Comparison of ENCODE assay signal across 8 mouse cellular contexts in the genomic region with DNA sequence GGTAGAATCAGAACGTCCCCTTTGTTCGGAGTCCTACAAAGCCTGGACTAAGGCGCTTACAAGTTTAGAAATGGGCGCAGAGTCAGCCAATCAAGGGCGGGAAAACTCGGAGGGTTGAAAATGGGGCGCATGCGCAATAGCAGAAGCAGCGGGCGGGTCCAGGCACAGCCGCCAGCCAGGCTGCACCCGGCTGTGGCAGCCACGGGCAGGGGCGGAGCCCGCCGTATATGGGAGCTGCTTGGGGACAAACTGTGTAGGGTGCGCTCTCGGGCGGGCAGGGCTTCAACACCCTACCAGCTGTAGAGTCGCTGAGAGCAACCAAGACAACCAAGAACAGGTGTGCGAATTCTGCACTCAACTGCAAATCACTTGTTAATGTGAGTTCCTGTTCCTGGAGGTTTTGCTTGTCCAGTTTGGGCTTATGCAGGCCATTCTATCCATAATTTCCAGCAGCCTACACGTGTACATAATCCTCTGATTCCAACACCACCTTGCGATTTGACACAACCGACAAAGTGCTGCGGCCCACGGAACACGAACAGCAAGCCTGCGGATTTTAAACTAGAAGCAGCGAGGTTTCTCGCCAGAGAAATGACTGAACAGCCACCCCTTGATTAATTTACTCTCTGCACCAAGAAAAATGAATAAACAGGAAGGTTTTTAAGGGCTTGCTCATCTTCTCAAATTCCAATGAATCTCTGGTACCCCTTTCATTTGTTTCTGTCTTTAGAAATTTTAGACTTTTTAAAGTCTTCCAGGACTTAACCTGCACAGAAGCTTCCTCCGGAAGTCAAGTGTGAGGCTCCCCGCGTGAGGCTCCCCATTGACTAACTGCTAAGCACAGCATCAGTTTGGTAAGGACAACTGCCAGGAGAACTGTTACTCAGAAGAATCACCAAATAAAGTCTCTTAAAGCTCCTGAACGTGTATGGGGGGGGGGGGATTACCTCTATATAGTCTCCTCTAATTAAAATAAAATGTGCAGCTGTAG. TPM values are rescaled to one million over a fixed set of nuclear protein-coding genes. Genes with fewer than 3 reads are reported as not detected.
DNase-seq lines count a peak whose midpoint lies in the region; ATAC-seq and TF ChIP-seq lines count a peak whose summit lies in the region.

No protein-coding gene starts in this region.

- in situ Hi-C loops in ES-E14 (cut with MboI; ENCODE audit: low sequenced_read_pairs in 2 of 2, unreplicated experiment in 2 of 2), result no loop called here

- intact Hi-C loops in heart, postnatal 36 days (cut with DNase I), result no loop called here

- H3K36me3 ChIP-seq in ES-E14 (ENCODE audit: control insufficient read depth, insufficient read depth, low read length, poor library complexity, severe bottlenecking), result no peaks in the 10 kb centered on the region
- no peaks in the 10 kb centered on the region for H3K36me3 ChIP-seq in forebrain, embryonic 16.5 days (ENCODE audit: control insufficient read depth, insufficient read depth)
- no peaks in the 10 kb centered on the region for H3K36me3 ChIP-seq in lung, embryonic 14.5 days (ENCODE audit: insufficient read depth)
- no peaks in the 10 kb centered on the region for H3K36me3 ChIP-seq in thymus, adult 2 months (ENCODE audit: control insufficient read depth, insufficient read depth, low read length)

- peak; percentile 98 for ATAC-seq in forebrain, embryonic 16.5 days
- peak; percentile 97 for ATAC-seq in lung, embryonic 14.5 days (ENCODE audit: insufficient read depth)

- H3K4me2 ChIP-seq in forebrain, embryonic 16.5 days (ENCODE audit: low read length), result peak overlapping the region; percentile 88
- H3K4me2 ChIP-seq in lung, embryonic 14.5 days, result peak overlapping the region; percentile 64

- TF ChIP-seq POLR2A in olfactory bulb, adult 2 months (IDR thresholded peaks at IDR 0.05; ENCODE audit: insufficient read depth, low read depth, low read length), result no peak; the same call in 1 of the 2 replicates
- TF ChIP-seq POLR2A in thymus, adult 2 months (IDR thresholded peaks at IDR 0.05; ENCODE audit: control insufficient read depth, extremely low read depth, insufficient read depth, low read length, poor library complexity), result peak; percentile 61; the same call in 1 of the 2 replicates

- no peaks in the 10 kb centered on the region for H3K9me3 ChIP-seq in ES-E14 (ENCODE audit: control insufficient read depth, insufficient read depth, low read depth, low read length)
- no peaks in the 10 kb centered on the region for H3K9me3 ChIP-seq in forebrain, embryonic 16.5 days (ENCODE audit: control insufficient read depth, low read length)
- H3K9me3 ChIP-seq in lung, embryonic 14.5 days (ENCODE audit: low read depth, low read length), result no peaks in the 10 kb centered on the region

- H3K27me3 ChIP-seq in forebrain, embryonic 16.5 days (replicated peaks; ENCODE audit: control insufficient read depth, insufficient read depth, low read length), result no peaks in the 10 kb centered on the region
- no peaks in the 10 kb centered on the region for H3K27me3 ChIP-seq in lung, embryonic 14.5 days (ENCODE audit: insufficient read depth, low read length)
- no peaks in the 10 kb centered on the region for H3K27me3 ChIP-seq in thymus, adult 2 months (ENCODE audit: control insufficient read depth, insufficient read depth, low read length)

- TF ChIP-seq CTCF in layer of hippocampus, adult 2 months (conservative IDR thresholded peaks at IDR 0.05), result no peak
- no peak for TF ChIP-seq CTCF in lung, embryonic 14.5 days (IDR thresholded peaks at IDR 0.05; ENCODE audit: low read depth)
- no peak for TF ChIP-seq CTCF in olfactory bulb, adult 2 months (IDR thresholded peaks at IDR 0.05; ENCODE audit: insufficient read depth, low read depth, low read length)
- TF ChIP-seq CTCF in thymus, adult 2 months (IDR thresholded peaks at IDR 0.05; ENCODE audit: borderline replicate concordance, control insufficient read depth, extremely low read depth, insufficient read depth, low read length, poor library complexity), result 0 out of 2 replicates have a peak, but pooled peaks have one; percentile 53

- WGBS in forebrain, embryonic 16.5 days, result 8% methylated on average over 34 of the region's 34 CpGs
- whole genome bisulfite sequencing in lung, embryonic 14.5 days, result 4% methylated on average over 34 of the region's 34 CpGs
- WGBS in olfactory bulb, adult 2 months, result 3% methylated on average over 34 of the region's 34 CpGs
- 2% methylated on average over 34 of the region's 34 CpGs for WGBS in thymus, adult 2 months

- H3K4me1 ChIP-seq in ES-E14 (ENCODE audit: control insufficient read depth in 2 of 2, insufficient read depth in 2 of 2, low read length in 2 of 2, poor library complexity in 1 of 2), result peaks cover 3 to 6% of the 10 kb centered on the region in 2 experiments; a peak in 1 of 4 replicates
- peaks cover 18% of the 10 kb centered on the region for H3K4me1 ChIP-seq in forebrain, embryonic 16.5 days (replicated peaks; ENCODE audit: control insufficient read depth, insufficient read depth, low read length)
- 0 out of 2 replicates have a peak, but pooled peaks cover 2% of the 10 kb centered on the region for H3K4me1 ChIP-seq in lung, embryonic 14.5 days (ENCODE audit: insufficient read depth)
- H3K4me1 ChIP-seq in olfactory bulb, adult 2 months (ENCODE audit: control insufficient read depth, insufficient read depth, low read length), result no peaks in the 10 kb centered on the region; the same call in 1 of the 2 replicates
- peaks cover 9% of the 10 kb centered on the region for H3K4me1 ChIP-seq in thymus, adult 2 months (replicated peaks; ENCODE audit: control insufficient read depth, insufficient read depth, low read length)

- peak overlapping the region; percentile 51 to 55 for H3K4me3 ChIP-seq in ES-E14 (ENCODE audit: insufficient read depth in 1 of 2, low read depth in 1 of 2, low read length in 2 of 2, poor library complexity in 1 of 2, severe bottlenecking in 1 of 2)
- H3K4me3 ChIP-seq in forebrain, embryonic 16.5 days (replicated peaks; ENCODE audit: low read length), result peak overlapping the region; percentile 54
- peak overlapping the region; percentile 61 for H3K4me3 ChIP-seq in layer of hippocampus, adult 2 months
- peak overlapping the region; percentile 33 for H3K4me3 ChIP-seq in lung, embryonic 14.5 days (ENCODE audit: low read depth, low read length)
- peak overlapping the region; percentile 45 for H3K4me3 ChIP-seq in olfactory bulb, adult 2 months (ENCODE audit: insufficient read depth, low read depth, low read length)
- peak overlapping the region; percentile 45 for H3K4me3 ChIP-seq in thymus, adult 2 months (ENCODE audit: control insufficient read depth, insufficient read depth, low read length)

- H3K27ac ChIP-seq in ES-E14 (ENCODE audit: insufficient read depth, low read depth, low read length, poor library complexity, severe bottlenecking), result no peak overlapping the region; the same call in 1 of the 2 replicates
- H3K27ac ChIP-seq in forebrain, embryonic 16.5 days (ENCODE audit: low read length), result peak overlapping the region; percentile 37; the same call in 1 of the 2 replicates
- peak overlapping the region; percentile 89 for H3K27ac ChIP-seq in layer of hippocampus, adult 2 months
- H3K27ac ChIP-seq in lung, embryonic 14.5 days (ENCODE audit: low read depth), result peak overlapping the region; percentile 55
- H3K27ac ChIP-seq in olfactory bulb, adult 2 months (ENCODE audit: insufficient read depth, low read depth, low read length), result peak overlapping the region; percentile 67
- peak overlapping the region; percentile 95 for H3K27ac ChIP-seq in thymus, adult 2 months (ENCODE audit: control insufficient read depth, insufficient read depth, low read length)

- H3K9ac ChIP-seq in ES-E14 (ENCODE audit: insufficient read depth, low read depth, low read length, poor library complexity, severe bottlenecking), result peak overlapping the region; percentile 67; the same call in 1 of the 2 replicates
- peak overlapping the region; percentile 59 for H3K9ac ChIP-seq in forebrain, embryonic 16.5 days (replicated peaks; ENCODE audit: low read depth, low read length)
- H3K9ac ChIP-seq in lung, embryonic 14.5 days, result peak overlapping the region; percentile 18

- DNase-seq in ES-E14 (ENCODE audit: low read depth, low spot score), result peak; percentile 88
- DNase-seq in cerebellum, adult 18-20 months, result peak; percentile 94 to 95
- peak; percentile 94 to 95 for DNase-seq in heart, postnatal 36 days
- peak; percentile 93 to 94 for DNase-seq in layer of hippocampus, adult 2 months (ENCODE audit: low spot score in 2 of 2)
- peak; percentile 97 for DNase-seq in lung, embryonic 14.5 days
- peak; percentile 96 for DNase-seq in thymus, adult 2 months

TF ChIP-seq in ES-E14, 5 proteins besides CTCF, POLR2A, EP300 and RAD21:
- 0 out of 2 replicates have a peak, but pooled peaks have one; percentile 40 for TF ChIP-seq HCFC1 (IDR thresholded peaks at IDR 0.05; ENCODE audit: borderline replicate concordance, insufficient read depth, low read length)
- no peak for TF ChIP-seq CHD2 (IDR thresholded peaks at IDR 0.05; ENCODE audit: low read depth, low read length)

RNA-seq across cellular contexts. Expression of a gene that starts 1.9 kb away (rescaled TPM):
- total RNA-seq in ES-E14 (2012; rRNA removed), result 10.5 and 12.8 TPM in 2 replicates
- polyA plus RNA-seq in forebrain, embryonic 16.5 days (2015; fragmentation: Nextera tagmentation; extraction: Ambion mirVana), result 2.7 and 3.3 TPM in 2 replicates
- 10 to 100 TPM; 32.7 to 33.5 TPM for total RNA-seq in heart, postnatal 36 days (2021)
- 10 to 100 TPM; 10.3 to 11.8 TPM for total RNA-seq in layer of hippocampus, adult 2 months (2021)
- polyA plus RNA-seq in lung, embryonic 14.5 days (2014; fragmentation: Nextera tagmentation; extraction: Ambion mirVana), result 10.3 and 11.0 TPM in 2 replicates
- polyA plus RNA-seq in olfactory bulb, adult 2 months (2012; ENCODE audit: insufficient read depth, insufficient read length, low replicate concordance, missing spikeins), result not detected in 2 replicates
- 8.6 and 9.5 TPM in 2 replicates for polyA plus RNA-seq in thymus, adult 2 months (2012; rRNA removed)
